Mouse (Mus musculus) adrenal gland, postnatal 36 days (tissue): Measurements from ENCODE around the gene Brd3os. TPM values are rescaled to one million over a fixed set of nuclear protein-coding genes. Genes with fewer than 3 reads are reported as not detected.

Source experiments
- DNase-seq, 2 experiments: peaks; one replicate each; pipeline ENCODE4 v3.0.0; 2021; ENCODE audit warnings: mixed read lengths in 1 of 2
- long read RNA-seq, 2 experiments: library from polyadenylated mRNA; stranded (forward); transcript quantifications; one replicate each; pipeline ENCODE4 v2.0.0; 2021; ENCODE audit warnings: borderline sequencing depth in 2 of 2
- total RNA-seq, 2 experiments: library from RNA; stranded (reverse); gene quantifications; 2 replicates each; pipeline ENCODE4 v1.2.3; 2021

Brd3os gene
- total RNA-seq, result 10 to 100 TPM in 1 of 2 experiments, 1 to 10 TPM in 1; 9.2 to 11.4 TPM
- long read RNA-seq, experiment 1, transcript Brd3os-202 (1 exons, 1,898 nt), result major isoform, 15 of 18 reads
- long read RNA-seq, experiment 1, partial matches to known transcripts, result 0 of 18 reads
- long read RNA-seq, experiment 1, other reads (novel, unspliced or antisense), result 3 of 18 reads
- long read RNA-seq, experiment 2, transcript Brd3os-202 (1 exons, 1,898 nt), result major isoform, 9 of 15 reads
- long read RNA-seq, experiment 2, partial matches to known transcripts, result 0 of 15 reads
- long read RNA-seq, experiment 2, other reads (novel, unspliced or antisense), result 6 of 15 reads

DNA sequence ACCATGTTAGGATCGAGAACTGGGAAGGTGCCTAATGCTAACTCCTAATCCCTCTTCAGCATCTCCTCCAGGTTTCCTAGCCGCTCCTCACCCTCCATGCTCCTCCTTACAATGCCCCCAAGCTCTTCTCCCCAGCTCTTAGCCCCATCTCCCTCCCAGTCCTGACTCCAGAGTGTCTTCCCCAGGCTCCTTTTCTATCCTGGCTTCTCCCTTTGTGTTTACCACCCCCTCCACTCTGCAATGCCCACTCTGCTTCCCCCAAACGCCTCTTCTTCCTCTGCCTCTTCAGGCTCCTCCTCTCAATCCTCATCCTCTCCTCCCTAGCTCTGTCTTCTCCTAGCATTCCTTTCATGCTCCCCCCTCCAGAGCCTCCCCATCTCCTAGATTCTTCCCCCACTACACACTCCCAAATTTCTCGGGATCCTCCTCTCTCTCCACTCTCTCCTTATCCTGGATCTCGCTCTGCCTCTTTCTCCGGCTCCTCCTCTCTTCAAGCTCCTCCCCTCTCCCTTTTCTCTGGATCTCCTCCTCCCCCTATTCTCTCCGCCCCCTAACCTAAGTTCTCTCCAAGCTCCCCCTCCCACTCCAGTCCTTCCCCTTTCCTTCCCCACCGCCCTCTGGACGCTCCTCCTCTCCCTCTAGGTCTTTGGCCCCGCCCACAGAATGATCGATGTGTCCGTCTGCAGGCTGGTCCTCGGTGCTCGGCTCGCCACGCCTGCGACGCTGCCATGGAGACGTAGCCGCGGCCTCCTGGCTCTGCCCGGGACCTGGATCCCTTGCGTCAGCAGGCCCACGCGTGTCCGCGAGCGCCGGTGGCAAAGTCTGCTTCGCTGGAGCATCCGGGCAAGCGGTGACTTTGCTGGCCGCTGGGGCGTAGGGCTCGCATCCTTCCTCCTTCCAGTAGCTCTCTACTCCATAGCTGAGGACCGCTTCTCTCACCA, at the start of gene Brd3os:
TSS of gene Brd3os (plus strand) at position 558 of the 941 bp plus-strand sequence.
- peak; percentile 97 to 98 for DNase-seq

DNA sequence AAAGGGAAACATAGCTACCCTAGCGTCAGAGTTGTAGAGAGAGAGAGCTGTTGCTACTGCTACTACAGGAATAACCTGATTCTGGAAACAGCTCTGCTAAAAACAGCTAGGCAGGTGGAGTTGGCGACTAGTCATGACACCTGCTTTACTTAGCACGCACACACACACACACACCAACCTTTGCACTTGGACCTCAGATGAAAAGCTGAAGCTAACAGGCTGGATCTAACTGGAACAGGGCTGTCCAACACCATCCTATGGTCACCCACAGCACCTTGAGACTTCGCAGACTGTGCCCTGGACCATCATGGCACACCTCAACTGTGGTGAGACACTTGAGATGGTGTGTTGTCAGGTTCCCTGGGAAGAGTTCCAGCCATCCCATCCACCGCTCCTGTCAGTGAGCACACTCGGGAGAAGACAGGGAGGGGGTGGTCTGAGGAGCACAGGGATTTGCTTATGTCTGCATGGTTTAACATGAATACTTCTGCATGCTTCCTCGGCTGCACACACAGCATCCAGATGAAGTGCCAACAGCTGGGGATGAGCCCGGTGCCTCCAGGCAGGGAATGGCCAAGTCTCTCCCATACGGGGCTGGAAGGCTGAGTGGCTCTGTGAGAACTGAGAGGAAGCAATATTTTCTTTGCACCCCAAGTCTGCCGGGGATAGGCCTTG, 47.8 kb upstream of the Brd3os start:
- no peak for DNase-seq

DNA sequence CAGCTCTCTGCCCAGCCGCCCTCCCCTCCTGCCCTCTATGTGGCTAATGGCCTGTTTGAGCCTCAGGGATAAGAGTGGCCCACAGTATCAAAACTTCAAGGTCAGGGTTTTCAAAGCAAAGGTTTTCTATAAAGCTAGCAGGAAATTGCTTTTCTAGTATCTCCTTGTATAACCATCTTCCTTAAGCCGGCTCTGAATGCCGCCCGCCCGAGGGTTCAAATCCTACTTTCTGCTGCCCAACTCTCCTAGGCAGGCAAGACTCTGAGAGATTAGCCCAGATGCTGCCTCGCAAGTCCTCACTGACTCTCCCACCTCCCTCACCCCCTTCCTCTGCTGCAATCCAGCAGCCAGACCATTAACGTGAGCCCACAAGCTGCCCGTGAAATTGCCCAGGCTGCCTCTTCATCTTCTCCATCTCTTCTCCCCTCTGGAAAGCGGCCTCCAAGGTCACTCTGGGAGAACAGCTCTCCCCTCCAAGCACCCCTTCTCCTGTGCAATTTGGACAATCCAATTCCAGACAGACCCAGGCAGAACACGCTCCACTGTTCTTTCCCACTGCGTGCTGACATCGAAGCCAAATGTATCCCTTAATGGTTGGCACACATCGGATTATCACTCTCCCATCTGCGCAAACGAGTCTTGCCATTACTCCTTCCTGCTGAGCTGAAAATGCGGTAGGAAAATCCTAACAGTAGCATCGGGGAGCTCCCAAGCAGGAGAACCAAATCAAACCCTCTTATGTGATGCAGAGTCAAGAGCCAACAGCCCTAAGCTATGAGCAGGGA, 45.3 kb upstream of the Brd3os start:
- no peak for DNase-seq

DNA sequence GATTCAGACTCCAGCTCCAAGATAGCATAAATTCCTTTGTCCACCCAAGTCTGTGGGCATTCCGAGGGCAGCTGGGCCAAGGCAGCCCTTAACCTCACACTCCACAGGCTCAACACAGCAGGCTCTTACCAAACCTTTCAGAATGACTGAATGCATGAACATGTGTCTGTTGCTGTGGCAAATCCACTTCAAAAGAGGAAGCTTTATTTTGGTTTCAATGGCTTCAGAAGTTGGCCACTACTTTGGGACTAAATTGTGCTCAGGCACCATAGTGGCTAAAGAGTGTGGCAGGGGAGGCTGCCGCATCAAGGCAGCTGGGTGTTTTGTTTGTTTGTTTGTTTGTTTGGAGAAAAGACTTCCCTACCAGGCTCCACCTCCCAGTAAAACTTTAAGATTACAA, 42.0 kb upstream of the Brd3os start:
- DNase-seq, result no peak

- no peak for DNase-seq
Measured at GRCm38 (mm10) chr2:27401544-27401943, 40.6 kb upstream of the Brd3os start.

- DNase-seq, result peak; percentile 52 to 56
Measured at GRCm38 (mm10) chr2:27404375-27405093, 37.6 kb upstream of the Brd3os start.

- peak in 1 of 2 experiments; percentile 48 for DNase-seq
Measured at GRCm38 (mm10) chr2:27405094-27405884, 36.8 kb upstream of the Brd3os start.

DNA sequence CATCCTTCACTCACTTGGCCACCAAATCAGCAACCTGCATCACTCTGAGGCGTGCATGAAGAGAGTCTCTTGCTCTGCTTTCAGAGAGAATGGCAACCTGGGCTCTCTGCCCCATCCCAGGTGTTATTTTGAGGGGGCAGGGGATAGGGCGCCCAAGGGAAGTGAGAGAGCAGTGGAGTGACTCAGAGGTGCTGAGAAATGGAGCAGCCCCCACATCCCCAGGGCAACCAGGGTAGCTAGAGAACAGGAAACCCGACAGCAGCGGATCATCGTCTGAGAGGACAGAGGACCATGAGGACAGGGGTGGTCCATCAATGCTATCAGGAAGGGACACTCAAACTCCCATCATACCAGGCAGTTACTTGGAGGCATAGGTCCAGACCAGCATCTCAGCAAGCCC, 35.2 kb upstream of the Brd3os start:
- DNase-seq, result no peak

DNA sequence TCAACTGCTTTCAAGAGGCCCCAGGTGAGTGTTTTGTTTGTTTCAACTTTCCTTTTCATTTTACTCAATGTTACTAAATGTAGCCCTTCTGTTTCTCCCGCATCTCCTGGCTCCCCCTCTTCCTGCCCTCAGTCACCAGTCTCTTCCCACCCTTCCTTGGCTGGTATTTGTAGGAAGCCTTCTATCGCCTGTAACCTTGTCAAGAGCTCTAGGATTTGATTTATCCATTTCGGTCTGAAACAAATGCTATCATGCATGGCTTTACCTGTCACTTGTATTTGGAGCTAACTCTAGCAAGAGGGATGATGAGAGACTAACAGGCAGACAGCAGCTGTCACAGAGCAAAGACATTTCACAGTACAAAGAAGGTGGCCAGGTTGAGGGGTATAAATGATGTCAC, 33.9 kb upstream of the Brd3os start:
- no peak for DNase-seq

DNA sequence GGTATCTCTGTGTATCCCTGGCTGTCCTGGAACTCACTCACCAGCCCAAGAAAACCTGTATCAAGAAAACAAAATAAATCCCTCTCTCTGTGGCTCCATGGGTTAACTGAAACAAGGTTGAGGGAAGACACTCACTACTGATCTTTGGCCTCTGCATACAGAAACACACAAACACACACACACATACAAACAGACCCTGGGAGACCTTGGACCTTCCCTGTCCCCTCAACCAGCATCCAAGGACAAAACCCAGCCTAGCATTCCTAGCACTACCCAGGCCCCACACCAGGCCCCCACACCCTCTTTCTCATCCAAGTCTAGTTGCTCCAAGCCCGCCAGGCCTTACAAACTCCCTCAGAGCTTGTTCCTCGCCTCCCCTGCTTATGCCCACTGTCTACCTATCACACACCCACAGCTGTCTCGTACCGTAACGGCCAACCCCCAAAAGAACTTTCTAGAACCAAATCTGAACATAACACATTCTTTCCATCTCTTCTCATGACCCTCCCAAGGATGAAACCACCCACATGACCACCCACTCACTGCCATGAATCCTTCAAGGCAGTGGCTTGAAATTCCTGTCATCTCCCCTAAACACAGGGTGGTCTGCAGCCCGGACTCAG, 31.5 kb upstream of the Brd3os start:
- DNase-seq, result no peak

- DNase-seq, result no peak
Measured at GRCm38 (mm10) chr2:27411688-27412174, 30.4 kb upstream of the Brd3os start.

GRCm38 (mm10) chr2:27412245-27412800, 29.8 kb upstream of the Brd3os start:
- no peak for DNase-seq

DNA sequence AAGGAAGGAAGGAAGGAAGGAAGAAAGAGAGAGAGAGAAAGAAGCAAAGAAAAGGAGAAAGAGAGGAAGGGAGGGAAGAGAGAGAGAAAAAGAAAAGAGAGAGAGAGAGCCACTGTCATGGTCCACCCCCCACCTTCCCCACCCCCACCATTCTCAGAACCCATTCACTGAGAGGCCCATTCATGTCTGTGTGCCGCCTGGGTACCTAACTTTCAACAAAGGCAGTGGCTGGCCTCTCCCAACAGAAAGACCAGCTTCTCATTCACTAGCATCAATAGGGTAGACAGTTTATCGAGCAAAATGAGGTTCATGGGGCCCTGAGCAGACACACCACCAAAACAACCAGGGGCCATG, 28.6 kb upstream of the Brd3os start:
- no peak for DNase-seq

GRCm38 (mm10) chr2:27413936-27414657, 28.0 kb upstream of the Brd3os start:
- no peak for DNase-seq

GRCm38 (mm10) chr2:27415060-27415783, 26.9 kb upstream of the Brd3os start:
- DNase-seq, result no peak

DNA sequence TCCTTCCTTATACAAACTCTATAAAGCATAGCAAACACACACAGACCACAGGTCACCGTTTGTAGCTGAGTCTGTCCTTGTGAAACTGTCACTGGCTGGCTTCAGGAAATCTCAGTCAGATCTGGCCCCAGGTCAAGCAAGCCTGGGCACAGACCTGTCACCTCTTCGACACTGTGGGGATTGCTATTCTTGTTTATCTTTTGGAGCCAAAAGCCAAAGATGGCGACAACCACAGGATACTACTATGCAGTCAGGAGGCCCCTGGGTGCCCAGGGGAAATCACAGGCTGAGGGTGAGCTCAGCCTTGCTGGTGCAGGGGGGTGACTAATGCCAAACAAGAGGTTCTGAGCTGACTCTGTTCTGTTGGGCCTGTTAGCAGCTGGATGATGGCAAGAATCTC, 25.7 kb upstream of the Brd3os start:
- peak in 1 of 2 experiments; percentile 61 for DNase-seq

- DNase-seq, result no peak
Measured at GRCm38 (mm10) chr2:27417648-27418153, 24.4 kb upstream of the Brd3os start.
